Mouse (Mus musculus) cerebellum, adult 2 months (tissue): Measurements from ENCODE around the gene Psors1c2.

ENCODE experiments used
- CTCF ChIP-seq: fragments of 200-500 bp; IDR thresholded peaks from 2 replicates; pipeline ENCODE4 v1.5.1; 2011; ENCODE audit warnings: low read depth, mild to moderate bottlenecking, control low read depth, low read length, moderate library complexity, borderline replicate concordance; ENCODE audit not compliant: insufficient read depth
- POLR2A ChIP-seq: fragments of 200-500 bp; IDR thresholded peaks from 2 replicates; pipeline ENCODE4 v1.6.1; 2011; ENCODE audit warnings: low read length, control low read depth, borderline replicate concordance; ENCODE audit not compliant: insufficient read depth

GRCm38 (mm10) chr17:35516652-35517500 is 16.1 kb upstream of the Psors1c2 start, which contains the start of the genes Tcf19 and Cchcr1:
- TF ChIP-seq POLR2A: no peak
- no peak for TF ChIP-seq CTCF
